Comparison of ENCODE assay signal across 15 mouse cellular contexts in genomic region chr19:4046866-4047254, GRCm38 (mm10). TPM values are rescaled to one million over a fixed set of nuclear protein-coding genes. Genes with fewer than 3 reads are reported as not detected.
DNase-seq lines count a peak whose midpoint lies in the region; ATAC-seq lines count a peak whose summit lies in the region.
"Had no signal": no experiment of that assay in that cellular context is flagged by ENCODE, and none has a peak within 500 bp of the region (broad histone marks: within the 10 kb centered on the region; RNA-seq: fewer than 3 reads in every experiment).

No protein-coding gene starts in this region.

- peaks cover 4% of the 10 kb centered on the region; the same call in 1 of the 2 replicates for H3K9me3 ChIP-seq in liver, embryonic 12.5 days (replicated peaks)
- H3K9me3 ChIP-seq in forebrain, embryonic 10.5 days: no peaks in the 10 kb centered on the region

- peak overlapping the region; percentile 94 for H3K27ac ChIP-seq in liver, embryonic 12.5 days
- no peak overlapping the region for H3K27ac ChIP-seq in forebrain, embryonic 10.5 days
- H3K27ac ChIP-seq: macrophage had no signal

- H3K4me2 ChIP-seq in liver, embryonic 12.5 days: peak overlapping the region; percentile 57

- H3K36me3 ChIP-seq in liver, embryonic 12.5 days: no peaks in the 10 kb centered on the region
- no peaks in the 10 kb centered on the region for H3K36me3 ChIP-seq in forebrain, embryonic 10.5 days (replicated peaks)

- peaks cover 41% of the 10 kb centered on the region for H3K4me1 ChIP-seq in liver, embryonic 12.5 days
- H3K4me1 ChIP-seq in forebrain, embryonic 10.5 days: 0 out of 2 replicates have a peak, but pooled peaks cover 6% of the 10 kb centered on the region

- peak overlapping the region; percentile 18 for H3K4me3 ChIP-seq in liver, embryonic 12.5 days
- H3K4me3 ChIP-seq in forebrain, embryonic 10.5 days: no peak overlapping the region

- ATAC-seq in liver, embryonic 12.5 days: peak; percentile 80
- ATAC-seq in inflammation-experienced regulatory T-cells, adult 6 months: no peak

- DNase-seq in cerebellum, adult 9-11 months: peak; percentile 38
- no peak for DNase-seq in cerebellum, postnatal 36 days
- DNase-seq in urinary bladder, postnatal 14 days (ENCODE audit: low spot score): peak; percentile 56
- no peak for DNase-seq in urinary bladder, postnatal 10 days (ENCODE audit: low spot score)
- no peak for DNase-seq in forebrain, embryonic 10.5 days (ENCODE audit: extremely low spot score, low spot score)
- DNase-seq in right cerebral cortex, adult 18-20 months: no peak
- DNase-seq: cerebellum, postnatal 25 days; kidney, postnatal 14 days; retina, postnatal 1 day had no signal

- 41% methylated on average over 8 of the region's 8 CpGs for WGBS in liver, embryonic 12.5 days (ENCODE audit: insufficient replicate concordance)
- 85% methylated on average over 8 of the region's 8 CpGs for WGBS in forebrain, embryonic 10.5 days

- peak overlapping the region; percentile 51 for H3K9ac ChIP-seq in liver, embryonic 12.5 days

- no peaks in the 10 kb centered on the region for H3K27me3 ChIP-seq in liver, embryonic 12.5 days (replicated peaks)
- H3K27me3 ChIP-seq in forebrain, embryonic 10.5 days (ENCODE audit: poor library complexity, severe bottlenecking): no peaks in the 10 kb centered on the region
- H3K27me3 ChIP-seq: Patski had no signal

RNA-seq across cellular contexts. Expression of gene Gstp2, which starts 1.0 kb away (rescaled TPM):
- 6.2 and 7.3 TPM in 2 replicates for polyA plus RNA-seq in liver, embryonic 12.5 days (2016; fragmentation: Nextera tagmentation; extraction: Ambion mirVana)
- 0.27 and 0.46 TPM in 2 replicates for polyA plus RNA-seq in forebrain, embryonic 10.5 days (2016; fragmentation: Nextera tagmentation; extraction: Ambion mirVana)
- polyA plus RNA-seq in inflammation-experienced regulatory T-cells, adult 6 months (2017; shearing (Covaris generic)): 10 to 100 TPM in 1 of 3 experiments, 1 to 10 TPM in 1, under 1 TPM in 1; 0.72 to 12.0 (median 5.0) TPM
- polyA plus RNA-seq: macrophage had no signal

RNA-seq across cellular contexts. Expression of gene Gstp1, which starts 9.1 kb away (rescaled TPM):
- polyA plus RNA-seq in liver, embryonic 12.5 days (2016; fragmentation: Nextera tagmentation; extraction: Ambion mirVana): 583 and 622 TPM in 2 replicates
- 412 and 423 TPM in 2 replicates for polyA plus RNA-seq in forebrain, embryonic 10.5 days (2016; fragmentation: Nextera tagmentation; extraction: Ambion mirVana)
- polyA plus RNA-seq in inflammation-experienced regulatory T-cells, adult 6 months (2017; shearing (Covaris generic)): 100 to 1,000 TPM; 417 to 553 (median 508) TPM

RNA-seq across cellular contexts. Expression of gene Gstp3, which starts 12.5 kb away (rescaled TPM):
- 15.0 and 18.5 TPM in 2 replicates for polyA plus RNA-seq in liver, embryonic 12.5 days (2016; fragmentation: Nextera tagmentation; extraction: Ambion mirVana)
- polyA plus RNA-seq in forebrain, embryonic 10.5 days (2016; fragmentation: Nextera tagmentation; extraction: Ambion mirVana): not detected in 2 replicates
- 100 to 1,000 TPM; 178 to 293 (median 197) TPM for polyA plus RNA-seq in inflammation-experienced regulatory T-cells, adult 6 months (2017; shearing (Covaris generic))
- polyA plus RNA-seq: forebrain, embryonic 11.5 days; hindbrain, embryonic 11.5 days; macrophage; Patski had no signal

RNA-seq across cellular contexts. Expression of gene Ndufv1, which starts 34.3 kb away (rescaled TPM):
- polyA plus RNA-seq in liver, embryonic 12.5 days (2016; fragmentation: Nextera tagmentation; extraction: Ambion mirVana): 186 and 187 TPM in 2 replicates
- 208 and 210 TPM in 2 replicates for polyA plus RNA-seq in forebrain, embryonic 10.5 days (2016; fragmentation: Nextera tagmentation; extraction: Ambion mirVana)
- 100 to 1,000 TPM; 104 to 136 (median 114) TPM for polyA plus RNA-seq in inflammation-experienced regulatory T-cells, adult 6 months (2017; shearing (Covaris generic))

RNA-seq across cellular contexts. Expression of gene Cabp2, which starts 34.5 kb away (rescaled TPM):
- polyA plus RNA-seq in liver, embryonic 12.5 days (2016; fragmentation: Nextera tagmentation; extraction: Ambion mirVana): 0.37 and 0.53 TPM in 2 replicates
- polyA plus RNA-seq in forebrain, embryonic 10.5 days (2016; fragmentation: Nextera tagmentation; extraction: Ambion mirVana): not detected in 2 replicates
- not detected for polyA plus RNA-seq in inflammation-experienced regulatory T-cells, adult 6 months (2017; shearing (Covaris generic))
- polyA plus RNA-seq: forebrain, embryonic 11.5 days; hindbrain, embryonic 11.5 days; macrophage; Patski had no signal

Comparison
In these comparisons a context has a peak if more than half of its experiments do, and no peak if none do; other contexts are left out.
1. DNase-seq: peak in cerebellum, adult 9-11 months (single experiment) and urinary bladder, postnatal 14 days (single experiment); none in cerebellum, postnatal 36 days (0 of 2), urinary bladder, postnatal 10 days (single experiment), forebrain, embryonic 10.5 days (single experiment) and right cerebral cortex, adult 18-20 months (single experiment).
2. RNA of gene Gstp3, which starts 12.5 kb away (polyA plus RNA-seq): 178 to 293 TPM in inflammation-experienced regulatory T-cells, adult 6 months and 15.0 to 18.5 TPM in liver, embryonic 12.5 days; not detected in forebrain, embryonic 10.5 days; every median in the first group is over 10 times any median in the second.